23 mouse cellular contexts compared by ENCODE assay signal in genomic region chr6:8754486-8754885, GRCm38 (mm10).
"Had no signal": no experiment of that assay in that cellular context is flagged by ENCODE, and none has a peak within 500 bp of the region (broad histone marks: within the 10 kb centered on the region; RNA-seq: fewer than 3 reads in every experiment).

No protein-coding gene starts in this region.

- DNase-seq: kidney, adult 11 months; kidney, adult 8-10 months; kidney, postnatal 10 days; kidney, postnatal 36 days; layer of hippocampus, postnatal 36 days; left cerebral cortex, postnatal 4 days; lung, adult 2 months; lung, postnatal 14 days; lung, postnatal 4 days; midbrain, embryonic 14.5 days; right cerebral cortex, adult 18-20 months; right cerebral cortex, postnatal 14 days; right cerebral cortex, postnatal 4 days; thymus, postnatal 25 days had no signal

- H3K4me3 ChIP-seq: intestine, embryonic 15.5 days; kidney, embryonic 15.5 days; left cerebral cortex, adult 2 months; limb, embryonic 12.5 days; limb, embryonic 15.5 days; neural tube, embryonic 12.5 days; neural tube, embryonic 15.5 days; stomach, embryonic 15.5 days had no signal

- H3K27ac ChIP-seq: intestine, embryonic 15.5 days; kidney, embryonic 15.5 days; left cerebral cortex, adult 2 months; limb, embryonic 12.5 days; limb, embryonic 15.5 days; neural tube, embryonic 12.5 days; neural tube, embryonic 15.5 days had no signal

- H3K9ac ChIP-seq: intestine, embryonic 15.5 days; kidney, embryonic 15.5 days; limb, embryonic 12.5 days; limb, embryonic 15.5 days; neural tube, embryonic 12.5 days; neural tube, embryonic 15.5 days; stomach, embryonic 15.5 days had no signal

- H3K9me3 ChIP-seq: intestine, embryonic 15.5 days; kidney, embryonic 15.5 days; limb, embryonic 12.5 days; limb, embryonic 15.5 days; neural tube, embryonic 12.5 days; neural tube, embryonic 15.5 days; stomach, embryonic 15.5 days had no signal

- H3K27me3 ChIP-seq: intestine, embryonic 15.5 days; kidney, embryonic 15.5 days; limb, embryonic 12.5 days; limb, embryonic 15.5 days; neural tube, embryonic 12.5 days; neural tube, embryonic 15.5 days; stomach, embryonic 15.5 days had no signal

- H3K4me1 ChIP-seq: intestine, embryonic 15.5 days; kidney, embryonic 15.5 days; limb, embryonic 12.5 days; limb, embryonic 15.5 days; neural tube, embryonic 12.5 days; neural tube, embryonic 15.5 days; stomach, embryonic 15.5 days had no signal

- H3K4me2 ChIP-seq: intestine, embryonic 15.5 days; kidney, embryonic 15.5 days; limb, embryonic 12.5 days; limb, embryonic 15.5 days; midbrain, embryonic 11.5 days; neural tube, embryonic 12.5 days; neural tube, embryonic 15.5 days; stomach, embryonic 15.5 days had no signal

- H3K36me3 ChIP-seq: intestine, embryonic 15.5 days; kidney, embryonic 15.5 days; limb, embryonic 12.5 days; limb, embryonic 15.5 days; neural tube, embryonic 12.5 days; stomach, embryonic 15.5 days had no signal

- ATAC-seq: intestine, embryonic 15.5 days had no signal
